Mouse (Mus musculus) urinary bladder, postnatal 4 days (tissue): Measurements from ENCODE around the gene Ltbr.

Source experiments
- DNase-seq, 2 experiments: peaks; one replicate each; pipeline ENCODE4 v3.0.0; 2021 to 2022; ENCODE audit warnings: low spot score in 2 of 2

Ltbr gene

GRCm38 (mm10) chr6:125313546-125314230 lies at the start of gene Ltbr:
Ltbr (minus strand) TSS chr6:125313885.
- peak; percentile 87 to 89 for DNase-seq

DNA sequence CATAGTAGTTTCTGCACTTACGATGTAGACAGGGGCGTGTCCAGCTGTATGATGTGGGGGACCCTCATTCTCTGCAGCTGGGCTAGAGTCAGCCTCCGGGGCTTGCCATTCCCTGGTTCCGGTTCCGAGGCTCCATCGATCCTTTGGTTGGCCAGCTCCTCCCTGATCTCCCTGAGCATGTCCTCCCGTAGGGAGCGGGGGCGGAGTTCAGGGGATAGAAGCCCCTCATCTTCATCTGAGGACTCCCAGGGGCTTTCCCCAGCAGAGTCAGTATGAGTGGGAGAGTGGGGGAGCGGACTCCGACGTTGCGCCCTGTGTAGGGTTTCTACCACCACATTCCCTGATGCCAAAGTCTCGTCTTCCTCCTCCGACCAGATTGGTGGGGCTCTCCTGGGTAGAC lies 49.3 kb upstream of the Ltbr start:
- DNase-seq = no peak

- DNase-seq = peak; percentile 60 to 75
Measured at GRCm38 (mm10) chr6:125361467-125362291, 48.0 kb upstream of the Ltbr start.

- no peak for DNase-seq
Measured at GRCm38 (mm10) chr6:125360846-125361245, 47.2 kb upstream of the Ltbr start.

GRCm38 (mm10) chr6:125359999-125360398 lies 46.3 kb upstream of the Ltbr start:
- DNase-seq = no peak

- no peak for DNase-seq
Measured at GRCm38 (mm10) chr6:125357334-125357733, 43.6 kb upstream of the Ltbr start.

GRCm38 (mm10) chr6:125356264-125356663 lies 42.6 kb upstream of the Ltbr start:
- DNase-seq = no peak

DNA sequence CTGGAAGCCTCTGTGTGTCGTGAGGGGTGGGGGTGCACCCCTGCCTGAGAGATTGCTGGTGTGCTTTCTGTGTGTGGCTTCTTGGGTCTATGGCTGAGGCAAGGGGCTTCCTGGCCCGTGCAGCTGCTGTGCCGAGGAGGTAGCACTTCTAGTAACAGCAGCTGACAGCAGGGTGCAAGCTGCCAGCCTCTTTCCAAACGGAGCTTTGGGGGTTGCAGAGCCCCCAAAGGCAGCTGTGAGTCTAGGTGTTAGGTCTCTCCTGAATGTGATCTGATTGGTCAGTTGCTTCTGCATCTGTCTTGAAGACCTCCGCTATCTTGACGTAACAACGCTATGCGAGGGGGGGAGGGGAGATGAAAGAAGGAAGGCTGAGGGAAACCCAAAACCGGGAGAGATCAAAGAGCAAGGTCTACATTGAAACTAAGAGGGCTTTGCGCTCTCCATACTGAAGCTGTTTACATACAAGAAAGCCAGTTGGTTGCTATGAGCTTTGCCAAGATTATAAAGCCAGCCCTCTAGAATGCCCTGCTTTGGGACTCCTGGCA lies 41.6 kb upstream of the Ltbr start:
- no peak for DNase-seq

DNA sequence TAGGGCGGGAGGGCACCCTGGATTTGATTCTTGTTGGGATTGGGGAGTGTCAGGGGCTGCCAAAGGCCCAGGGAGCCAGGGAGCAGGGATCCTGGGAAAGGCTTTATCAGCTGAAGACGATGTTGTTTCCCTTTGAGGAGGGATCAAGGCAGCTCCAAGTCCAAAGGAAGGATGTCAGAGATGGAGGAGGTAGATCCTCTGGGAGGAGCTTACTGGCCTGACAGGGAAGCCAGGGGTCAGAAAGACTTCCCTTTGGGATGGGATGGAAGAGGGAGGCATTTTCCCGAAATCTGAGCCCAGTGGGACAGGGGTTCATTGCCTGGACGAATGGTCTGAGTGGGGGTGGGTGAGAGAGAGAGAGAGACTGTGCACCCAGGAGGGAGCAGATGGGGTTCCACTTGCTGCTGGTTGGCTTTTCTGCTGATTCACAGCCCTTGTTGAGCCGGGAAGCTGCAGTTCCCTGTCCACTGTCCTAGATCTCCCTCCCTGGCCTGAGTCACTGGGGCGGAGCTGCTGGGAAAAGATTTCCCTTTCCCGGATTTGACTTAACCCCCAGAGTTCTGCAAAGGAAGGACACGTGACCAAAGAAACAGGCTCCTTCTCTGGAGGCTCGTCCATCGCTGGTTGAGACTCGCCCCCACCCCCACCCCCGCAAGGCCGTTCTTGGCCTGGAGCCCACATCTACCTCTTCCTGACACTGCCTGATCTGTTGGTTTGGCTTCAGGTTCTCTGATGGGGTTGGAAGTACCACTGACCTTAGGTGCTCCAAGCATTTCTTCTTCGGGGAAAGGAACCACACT lies 40.9 kb upstream of the Ltbr start:
- DNase-seq = peak in 1 of 2 experiments; percentile 65

GRCm38 (mm10) chr6:125353655-125354054 lies 40.0 kb upstream of the Ltbr start:
- DNase-seq = no peak

GRCm38 (mm10) chr6:125353221-125353620 lies 39.5 kb upstream of the Ltbr start:
- no peak for DNase-seq

DNA sequence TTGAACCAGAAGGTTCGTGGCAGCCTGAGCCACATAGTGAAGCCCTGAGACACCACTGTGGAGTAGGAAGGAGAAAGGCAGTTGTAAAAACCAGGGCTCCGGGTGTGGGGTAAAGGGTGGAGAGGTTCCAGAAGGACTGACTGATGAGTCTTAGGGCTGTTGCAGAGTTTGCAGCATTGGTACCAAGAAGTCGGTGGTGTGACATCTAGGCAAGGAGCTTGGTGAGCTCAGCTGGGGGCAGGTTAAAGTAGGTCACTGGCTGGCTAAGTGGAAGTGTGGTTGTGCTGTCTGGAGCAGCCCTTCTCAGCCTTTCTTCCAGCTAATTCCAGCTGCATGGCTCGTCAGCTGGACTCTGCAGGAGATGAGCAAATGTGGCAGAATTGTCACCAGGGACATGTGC lies 39.1 kb upstream of the Ltbr start:
- no peak for DNase-seq

DNA sequence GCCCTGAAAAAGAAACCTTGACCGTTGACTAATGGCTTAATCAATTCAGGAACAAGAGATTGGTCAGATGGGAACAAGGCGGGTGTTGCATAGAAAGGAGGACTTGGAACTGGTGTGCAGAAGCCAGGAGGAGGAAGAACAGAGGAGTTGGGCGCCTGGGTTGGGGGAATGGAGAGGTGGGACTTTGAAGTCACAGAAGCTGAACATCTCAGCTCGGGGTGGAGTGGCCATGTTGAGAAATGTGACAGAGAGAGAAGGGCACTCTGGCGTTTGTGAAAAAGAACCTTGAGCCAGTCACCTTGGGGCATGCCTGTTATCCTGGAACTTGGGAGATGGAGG lies 38.3 kb upstream of the Ltbr start:
- DNase-seq = no peak

DNA sequence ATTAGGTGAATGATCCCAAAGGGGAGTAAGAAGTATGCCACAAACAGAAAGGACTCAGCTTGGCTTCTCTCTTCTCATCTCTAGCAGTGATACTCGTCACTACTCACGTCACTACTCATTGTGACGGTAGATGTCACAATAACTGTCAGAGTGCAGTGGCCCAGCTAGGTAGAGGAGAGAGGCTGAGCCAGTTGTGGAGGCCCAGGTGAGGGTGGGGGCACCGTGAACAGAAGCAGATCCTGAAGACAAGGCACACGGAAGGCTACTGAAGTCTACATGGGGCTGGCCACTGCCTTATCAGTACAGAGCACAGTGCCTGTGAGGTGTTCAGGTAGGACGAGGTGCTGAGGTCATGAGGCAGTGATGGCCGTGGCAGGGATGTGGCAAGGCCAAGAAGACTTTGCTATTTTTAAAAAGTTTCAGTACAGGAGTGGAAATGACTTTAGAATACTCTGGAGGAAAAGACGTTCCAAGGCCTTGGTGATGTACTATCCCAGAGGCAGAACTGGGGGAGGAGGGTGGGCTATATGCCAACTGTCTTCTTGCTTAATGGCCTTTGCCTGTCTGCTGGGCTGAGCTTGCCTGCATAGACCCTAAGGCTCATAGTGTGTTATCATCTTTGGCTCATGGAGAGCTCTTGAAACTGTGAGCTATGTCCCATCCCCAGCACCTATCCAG lies 37.8 kb upstream of the Ltbr start:
- DNase-seq = no peak

DNA sequence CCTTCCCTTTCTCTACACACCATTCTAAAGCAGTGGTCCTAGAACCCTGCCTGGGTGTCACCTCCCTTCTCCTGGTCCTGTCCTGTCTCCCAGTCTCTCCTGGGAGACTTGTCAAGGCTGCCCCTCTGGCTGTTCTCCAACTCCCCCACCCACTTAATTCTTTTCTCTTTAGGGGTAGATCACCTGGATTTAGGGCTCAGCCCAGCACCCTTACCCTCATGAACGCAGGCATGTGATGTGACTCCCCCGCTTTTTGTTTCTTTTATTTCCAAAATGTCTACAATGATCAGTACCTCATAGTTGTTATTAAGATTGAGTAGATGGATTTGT lies 37.3 kb upstream of the Ltbr start:
- DNase-seq = no peak

DNA sequence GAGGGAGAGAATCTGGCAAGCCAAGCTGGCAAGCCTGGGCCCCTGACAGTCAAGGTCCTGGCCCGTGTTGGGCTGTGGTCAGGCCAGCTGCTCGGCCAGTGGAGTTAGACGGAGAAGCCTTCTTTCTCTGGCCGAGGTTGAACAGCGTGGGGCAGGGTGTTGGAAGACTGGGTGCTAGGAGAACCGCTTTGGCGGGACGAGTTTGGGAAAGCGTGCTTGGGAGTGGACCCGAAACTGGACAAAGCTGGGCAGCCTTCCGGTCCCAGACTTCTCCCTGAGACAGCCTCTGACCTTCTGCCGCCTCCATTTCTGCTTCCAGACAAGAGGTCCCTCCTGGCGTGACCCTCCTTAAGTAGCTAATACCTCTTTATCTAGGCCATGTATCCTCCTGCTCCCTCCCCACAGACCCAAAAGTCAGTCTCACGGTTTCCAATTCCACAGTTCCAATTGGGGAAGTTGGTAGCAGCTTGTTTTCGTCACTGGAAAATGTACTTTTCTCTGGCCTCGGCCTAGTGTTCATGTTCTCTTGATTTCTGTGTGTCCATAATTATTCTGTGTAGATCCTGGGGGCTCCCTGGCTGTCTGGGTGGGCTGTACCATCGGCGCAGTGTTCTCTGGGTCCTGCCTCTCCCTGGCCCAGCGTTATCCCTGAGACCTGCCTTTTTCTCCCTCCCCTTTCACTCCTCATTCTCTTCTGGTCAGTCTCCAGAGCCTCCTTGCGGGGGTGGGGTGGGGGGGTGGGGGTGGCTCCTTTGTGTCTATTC lies 36.7 kb upstream of the Ltbr start:
- DNase-seq = peak in 1 of 2 experiments; percentile 51

DNA sequence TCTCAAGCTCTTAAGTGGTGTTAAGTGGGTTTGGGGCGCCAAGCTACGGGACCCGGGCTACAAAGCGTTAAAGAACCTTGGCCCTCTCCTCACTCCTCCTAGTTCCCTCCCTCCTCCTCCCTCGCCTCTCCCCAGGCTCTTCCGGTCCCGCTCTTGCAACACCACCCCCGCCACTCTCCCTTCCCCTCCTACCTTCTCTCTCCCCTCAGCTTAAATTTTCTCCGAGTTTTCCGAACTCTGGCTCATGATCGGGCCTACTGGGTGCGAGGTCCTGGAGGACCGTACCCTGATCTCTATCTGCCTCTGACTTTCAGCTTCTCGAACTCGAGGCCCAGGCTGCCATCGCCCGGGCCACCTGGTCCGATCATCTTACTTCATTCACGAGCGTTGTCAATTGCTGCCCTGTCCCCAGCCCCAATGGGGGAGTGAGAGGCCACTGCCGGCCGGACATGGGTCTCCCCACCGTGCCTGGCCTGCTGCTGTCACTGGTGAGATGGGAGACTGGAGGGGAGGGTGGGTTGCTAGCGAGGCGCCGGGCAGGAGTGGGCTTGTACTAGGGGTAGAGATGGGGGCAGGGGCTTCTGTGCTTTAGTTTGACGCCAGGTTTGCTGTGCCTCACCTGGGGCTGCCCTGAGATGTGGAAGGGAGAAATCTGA lies 36.0 kb upstream of the Ltbr start:
- DNase-seq = peak in 1 of 2 experiments; percentile 61

GRCm38 (mm10) chr6:125348721-125349574 lies 35.3 kb upstream of the Ltbr start, which contains the start of gene Tnfrsf1a:
Tnfrsf1a (plus strand) TSS chr6:125349362.
- peak in 1 of 2 experiments; percentile 52 for DNase-seq

DNA sequence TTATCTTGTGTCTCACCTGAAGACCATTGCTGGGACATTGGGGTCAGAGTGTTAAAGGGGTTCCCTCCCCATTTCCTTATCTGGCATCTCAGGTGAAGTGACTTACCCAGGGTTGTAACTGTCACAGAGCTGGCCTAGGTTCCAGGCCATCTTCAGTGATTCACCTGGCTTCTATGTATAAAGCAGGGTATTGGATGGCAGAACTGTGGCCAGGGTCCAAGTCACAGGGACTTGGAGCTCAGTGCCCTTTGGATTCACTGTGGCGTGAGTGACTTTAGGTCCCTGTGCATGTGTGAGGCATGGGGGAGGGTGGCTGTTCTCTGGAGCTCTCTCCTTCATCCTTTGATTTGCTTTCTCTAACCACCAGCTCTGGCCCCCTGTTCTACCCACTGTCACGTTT lies 32.3 kb upstream of the Ltbr start:
- no peak for DNase-seq
